19 mouse cellular contexts compared by ENCODE assay signal in genomic region chr14:103112606-103113363, GRCm38 (mm10). TPM values are rescaled to one million over a fixed set of nuclear protein-coding genes. Genes with fewer than 3 reads are reported as not detected.
DNase-seq lines count a peak whose midpoint lies in the region; ATAC-seq and TF ChIP-seq lines count a peak whose summit lies in the region.
"Had no signal": no experiment of that assay in that cellular context is flagged by ENCODE, and none has a peak within 500 bp of the region (broad histone marks: within the 10 kb centered on the region; RNA-seq: fewer than 3 reads in every experiment).

No protein-coding gene starts in this region.

- peaks cover 15% of the 10 kb centered on the region for H3K36me3 ChIP-seq in heart, embryonic 11.5 days (ENCODE audit: control insufficient read depth, insufficient read depth, low read length)

- no peak for TF ChIP-seq CTCF in layer of hippocampus, adult 2 months (conservative IDR thresholded peaks at IDR 0.05)

- 89% methylated on average over 3 of the region's 3 CpGs for WGBS in heart, embryonic 11.5 days (ENCODE audit: insufficient replicate concordance)

- ATAC-seq in heart, embryonic 11.5 days (replicated peaks; ENCODE audit: insufficient number of reproducible peaks, low FRiP score, low TSS enrichment) = no peak
- ATAC-seq: activated CD4-positive, CD25-positive, alpha-beta regulatory T cell, adult 4 months; hindbrain, embryonic 16.5 days; intestine, embryonic 15.5 days had no signal

- no peak overlapping the region for H3K9ac ChIP-seq in heart, embryonic 11.5 days (ENCODE audit: low read depth, low read length)
- H3K9ac ChIP-seq: embryonic facial prominence, embryonic 12.5 days; intestine, embryonic 15.5 days; liver, embryonic 13.5 days; midbrain, embryonic 12.5 days had no signal

- H3K4me2 ChIP-seq in heart, embryonic 11.5 days = no peak overlapping the region
- H3K4me2 ChIP-seq: embryonic facial prominence, embryonic 12.5 days; intestine, embryonic 15.5 days; liver, embryonic 13.5 days; midbrain, embryonic 12.5 days had no signal

- H3K9me3 ChIP-seq in heart, embryonic 11.5 days (replicated peaks; ENCODE audit: control insufficient read depth, low read length) = no peaks in the 10 kb centered on the region
- H3K9me3 ChIP-seq: embryonic facial prominence, embryonic 12.5 days; heart, embryonic 10.5 days; intestine, embryonic 15.5 days; liver, embryonic 13.5 days; midbrain, embryonic 12.5 days had no signal

- no peaks in the 10 kb centered on the region for H3K27me3 ChIP-seq in heart, embryonic 11.5 days (ENCODE audit: control insufficient read depth, insufficient read depth, low read length)
- H3K27me3 ChIP-seq: embryonic facial prominence, embryonic 12.5 days; intestine, embryonic 15.5 days; liver, embryonic 13.5 days; midbrain, embryonic 12.5 days had no signal

- H3K4me3 ChIP-seq in heart, embryonic 11.5 days (ENCODE audit: low read depth, low read length) = no peak overlapping the region
- no peak overlapping the region for H3K4me3 ChIP-seq in layer of hippocampus, adult 2 months
- H3K4me3 ChIP-seq: embryonic facial prominence, embryonic 12.5 days; heart, embryonic 10.5 days; intestine, embryonic 15.5 days; liver, embryonic 13.5 days; midbrain, embryonic 12.5 days had no signal

- H3K4me1 ChIP-seq in heart, embryonic 11.5 days (ENCODE audit: control insufficient read depth, insufficient read depth, low read length) = no peaks in the 10 kb centered on the region
- H3K4me1 ChIP-seq: embryonic facial prominence, embryonic 12.5 days; heart, embryonic 10.5 days; intestine, embryonic 15.5 days; liver, embryonic 13.5 days; midbrain, embryonic 12.5 days had no signal

- peak; percentile 72 for DNase-seq in heart, adult 11 months
- DNase-seq in layer of hippocampus, adult 2 months (ENCODE audit: low spot score in 2 of 2) = peak; percentile 8 to 42
- DNase-seq in layer of hippocampus, postnatal 14 days (ENCODE audit: low spot score in 2 of 2) = no peak
- peak; percentile 34 for DNase-seq in kidney, postnatal 14 days
- DNase-seq in left cerebral cortex, adult 9 months (ENCODE audit: low spot score in 2 of 2) = no peak
- DNase-seq in urinary bladder, postnatal 25 days (ENCODE audit: low spot score) = no peak
- DNase-seq: adrenal gland, adult 8-10 months; cerebellum, adult 2 months; cerebellum, postnatal 25 days; liver, embryonic 13.5 days; lung, adult 2 months; lung, postnatal 14 days had no signal

- H3K27ac ChIP-seq in heart, embryonic 11.5 days (ENCODE audit: low read depth, low read length) = no peak overlapping the region
- H3K27ac ChIP-seq in layer of hippocampus, adult 2 months = no peak overlapping the region
- H3K27ac ChIP-seq: embryonic facial prominence, embryonic 12.5 days; heart, embryonic 10.5 days; intestine, embryonic 15.5 days; liver, embryonic 13.5 days; midbrain, embryonic 12.5 days had no signal

RNA-seq across cellular contexts. Expression of gene Fbxl3, which starts 13.4 kb away (rescaled TPM):
- polyA plus RNA-seq in heart, embryonic 11.5 days (2014; fragmentation: Nextera tagmentation; extraction: Ambion mirVana) = 23.0 and 27.2 TPM in 2 replicates
- 100 to 1,000 TPM; 101 to 102 TPM for total RNA-seq in layer of hippocampus, adult 2 months (2021)
- 10 to 100 TPM; 71.5 to 71.8 TPM for total RNA-seq in layer of hippocampus, postnatal 14 days (2021)

RNA-seq across cellular contexts. Expression of gene Cln5, which starts 42.8 kb away (rescaled TPM):
- 31.4 and 32.2 TPM in 2 replicates for polyA plus RNA-seq in heart, embryonic 11.5 days (2014; fragmentation: Nextera tagmentation; extraction: Ambion mirVana)
- 10 to 100 TPM; 10.1 to 10.2 TPM for total RNA-seq in layer of hippocampus, adult 2 months (2021)
- total RNA-seq in layer of hippocampus, postnatal 14 days (2021) = 1 to 10 TPM; 6.4 to 8.9 TPM

Comparison
In these comparisons a context has a peak if more than half of its experiments do, and no peak if none do; other contexts are left out.
1. DNase-seq: peak in heart, adult 11 months (single experiment), layer of hippocampus, adult 2 months (2 of 2) and kidney, postnatal 14 days (single experiment); none in layer of hippocampus, postnatal 14 days (0 of 2), left cerebral cortex, adult 9 months (0 of 2) and urinary bladder, postnatal 25 days (single experiment).